Mouse (Mus musculus) lung, adult 2 months (tissue): ENCODE data around the gene Ppp1r9a.

ENCODE experiments used
- CTCF ChIP-seq: fragments of 200-500 bp; IDR thresholded peaks from 2 replicates; pipeline ENCODE4 v1.5.1; 2011; ENCODE audit warnings: mild to moderate bottlenecking, low read length, control low read depth; ENCODE audit not compliant: insufficient read depth
- POLR2A ChIP-seq: fragments of 200-500 bp; IDR thresholded peaks from 2 replicates; pipeline ENCODE4 v1.6.1; 2011; ENCODE audit warnings: low read depth, mild to moderate bottlenecking, control low read depth, low read length, borderline replicate concordance; ENCODE audit errors: extremely low read depth

- TF ChIP-seq CTCF (no peak), POLR2A (no peak)
These were observed 37.4 kb downstream of the Ppp1r9a start for GRCm38 (mm10) chr6:4940086-4940485.
